Mouse (Mus musculus) cerebellum, adult 11 months (tissue): ENCODE results near the gene Slc7a6.

Experiments
- DNase-seq: peaks from one replicate; pipeline ENCODE4 v3.0.0; 2022

Gene Slc7a6

GRCm38 (mm10) chr8:106145331-106145730 is 23.3 kb upstream of the Slc7a6 start:
- no peak for DNase-seq

- DNase-seq, result no peak
Observed at GRCm38 (mm10) chr8:106146014-106146413, 22.6 kb upstream of the Slc7a6 start.

GRCm38 (mm10) chr8:106147868-106148565 is 20.6 kb upstream of the Slc7a6 start:
- no peak for DNase-seq

GRCm38 (mm10) chr8:106149025-106149424 is 19.6 kb upstream of the Slc7a6 start:
- no peak for DNase-seq

GRCm38 (mm10) chr8:106149801-106150652 is 18.6 kb upstream of the Slc7a6 start, which contains the start of gene Pla2g15:
Pla2g15 (plus strand) TSS chr8:106150399.
- DNase-seq, result peak; percentile 86

GRCm38 (mm10) chr8:106150653-106151000 is 18.0 kb upstream of the Slc7a6 start:
- DNase-seq, result no peak

GRCm38 (mm10) chr8:106151041-106151440 is 17.6 kb upstream of the Slc7a6 start:
- DNase-seq, result no peak

GRCm38 (mm10) chr8:106152876-106153275 is 15.8 kb upstream of the Slc7a6 start:
- no peak for DNase-seq

GRCm38 (mm10) chr8:106157419-106157818 is 11.2 kb upstream of the Slc7a6 start:
- DNase-seq, result no peak

GRCm38 (mm10) chr8:106158381-106158780 is 10.3 kb upstream of the Slc7a6 start:
- no peak for DNase-seq

GRCm38 (mm10) chr8:106159876-106160275 is 8.8 kb upstream of the Slc7a6 start:
- no peak for DNase-seq

GRCm38 (mm10) chr8:106163251-106163650 is 5.4 kb upstream of the Slc7a6 start:
- no peak for DNase-seq

- peak; percentile 63 for DNase-seq
Observed at GRCm38 (mm10) chr8:106165460-106165859, 3.2 kb upstream of the Slc7a6 start.

- DNase-seq, result peak; percentile 34
Observed at GRCm38 (mm10) chr8:106169017-106169933, 618 bp downstream of the Slc7a6 start.

- no peak for DNase-seq
Observed at GRCm38 (mm10) chr8:106169934-106170480, 1.4 kb downstream of the Slc7a6 start.

- no peak for DNase-seq
Observed at GRCm38 (mm10) chr8:106173566-106173965, 4.9 kb downstream of the Slc7a6 start.

- no peak for DNase-seq
Observed at GRCm38 (mm10) chr8:106176891-106177290, 8.2 kb downstream of the Slc7a6 start.

- DNase-seq, result no peak
Observed at GRCm38 (mm10) chr8:106177594-106177993, 8.9 kb downstream of the Slc7a6 start.

- no peak for DNase-seq
Observed at GRCm38 (mm10) chr8:106178428-106178827, 9.8 kb downstream of the Slc7a6 start.

GRCm38 (mm10) chr8:106185628-106186270 is 17.1 kb downstream of the Slc7a6 start:
- DNase-seq, result peak; percentile 25

- DNase-seq, result no peak
Observed at GRCm38 (mm10) chr8:106186394-106186793, 17.7 kb downstream of the Slc7a6 start.

GRCm38 (mm10) chr8:106189162-106189561 is 20.5 kb downstream of the Slc7a6 start:
- no peak for DNase-seq
